In genomic region chr7:111559011-111559410, GRCm38 (mm10) we compare ENCODE assay signal across 28 mouse cellular contexts.
DNase-seq lines count a peak whose midpoint lies in the region; ATAC-seq and TF ChIP-seq lines count a peak whose summit lies in the region.
"Had no signal": no experiment of that assay in that cellular context is flagged by ENCODE, and none has a peak within 500 bp of the region (broad histone marks: within the 10 kb centered on the region; RNA-seq: fewer than 3 reads in every experiment).

No protein-coding gene starts in this region.

- intact Hi-C loops in left cerebral cortex, postnatal 36 days (cut with DNase I) = loop anchor here (10.0 kb wide), 1 partner anchor 314 kb away; no protein-coding TSS in a partner anchor

- peak; percentile 26 to 39 for DNase-seq in kidney, postnatal 4 days
- DNase-seq in NIH3T3 (ENCODE audit: low read depth) = peak; percentile 42
- peak; percentile 8 for DNase-seq in R1 (ENCODE audit: low read depth, low spot score)
- peak; percentile 14 for DNase-seq in embryonic facial prominence, embryonic 10.5 days (ENCODE audit: low spot score)
- no peak for DNase-seq in left cerebral cortex, postnatal 36 days (ENCODE audit: low spot score in 2 of 2)
- no peak for DNase-seq in cerebellum, adult 2 months
- DNase-seq: cerebellum, adult 11 months; cerebellum, postnatal 10 days; gastrocnemius, postnatal 14 days; heart, adult 18-20 months; heart, postnatal 36 days; kidney, adult 18-20 months; kidney, postnatal 36 days; layer of hippocampus, adult 9-11 months; left cerebral cortex, postnatal 4 days; liver, postnatal 0 days; retina, postnatal 1 day; right cerebral cortex, postnatal 25 days; spleen, adult 18-20 months had no signal

- ATAC-seq in kidney, embryonic 15.5 days (replicated peaks; ENCODE audit: low FRiP score) = no peak
- ATAC-seq: forebrain, embryonic 16.5 days; inflammation-experienced regulatory T-cells, adult 6 months; liver, postnatal 0 days had no signal

- no peaks in the 10 kb centered on the region for H3K4me1 ChIP-seq in kidney, embryonic 15.5 days
- no peaks in the 10 kb centered on the region for H3K4me1 ChIP-seq in embryonic facial prominence, embryonic 10.5 days
- H3K4me1 ChIP-seq in cerebellum, adult 2 months (ENCODE audit: control insufficient read depth, insufficient read depth, low read length) = peaks cover 5% of the 10 kb centered on the region; the same call in 1 of the 2 replicates
- H3K4me1 ChIP-seq: forebrain, embryonic 10.5 days; midbrain, embryonic 12.5 days had no signal

- H3K9me3 ChIP-seq in kidney, embryonic 15.5 days (replicated peaks) = peaks cover 5% of the 10 kb centered on the region
- H3K9me3 ChIP-seq in embryonic facial prominence, embryonic 10.5 days = peaks cover 6% of the 10 kb centered on the region; the same call in 1 of the 2 replicates

- 39% methylated on average over 3 of the region's 3 CpGs for WGBS in kidney, embryonic 15.5 days
- WGBS in embryonic facial prominence, embryonic 10.5 days = 49% methylated on average over 3 of the region's 3 CpGs
- WGBS in cerebellum, adult 2 months = 52% methylated on average over 3 of the region's 3 CpGs

- H3K9ac ChIP-seq in kidney, embryonic 15.5 days = no peak overlapping the region
- H3K9ac ChIP-seq: hindbrain, embryonic 14.5 days; liver, postnatal 0 days; midbrain, embryonic 12.5 days; neural tube, embryonic 13.5 days had no signal

- no peaks in the 10 kb centered on the region for H3K27me3 ChIP-seq in kidney, embryonic 15.5 days
- no peaks in the 10 kb centered on the region for H3K27me3 ChIP-seq in embryonic facial prominence, embryonic 10.5 days (replicated peaks; ENCODE audit: low read depth, poor library complexity, severe bottlenecking)
- H3K27me3 ChIP-seq in cerebellum, adult 2 months (ENCODE audit: control insufficient read depth, insufficient read depth, low read length) = no peaks in the 10 kb centered on the region
- H3K27me3 ChIP-seq: midbrain, embryonic 12.5 days; neural tube, embryonic 13.5 days had no signal

- H3K4me2 ChIP-seq in kidney, embryonic 15.5 days = no peak overlapping the region
- H3K4me2 ChIP-seq: hindbrain, embryonic 14.5 days; liver, embryonic 11.5 days; midbrain, embryonic 12.5 days; neural tube, embryonic 13.5 days had no signal

- no peak overlapping the region for H3K27ac ChIP-seq in kidney, embryonic 15.5 days
- H3K27ac ChIP-seq in embryonic facial prominence, embryonic 10.5 days (replicated peaks) = no peak overlapping the region
- H3K27ac ChIP-seq in cerebellum, adult 2 months (ENCODE audit: insufficient read depth, low read length) = no peak overlapping the region
- H3K27ac ChIP-seq: forebrain, embryonic 10.5 days; hindbrain, embryonic 14.5 days; left cerebral cortex, adult 2 months; midbrain, embryonic 12.5 days; neural tube, embryonic 13.5 days had no signal

- H3K4me3 ChIP-seq in kidney, embryonic 15.5 days (replicated peaks) = no peak overlapping the region
- H3K4me3 ChIP-seq in embryonic facial prominence, embryonic 10.5 days = no peak overlapping the region
- H3K4me3 ChIP-seq in cerebellum, adult 2 months (replicated peaks; ENCODE audit: insufficient read depth, low read depth, low read length) = no peak overlapping the region
- H3K4me3 ChIP-seq: forebrain, embryonic 10.5 days; left cerebral cortex, adult 2 months; midbrain, embryonic 12.5 days; neural tube, embryonic 13.5 days had no signal

- no peak for TF ChIP-seq POLR2A in cerebellum, adult 2 months (IDR thresholded peaks at IDR 0.05; ENCODE audit: borderline replicate concordance, insufficient read depth, low read length)

- TF ChIP-seq CTCF in cerebellum, adult 2 months (IDR thresholded peaks at IDR 0.05; ENCODE audit: borderline replicate concordance, insufficient read depth, low read depth, low read length) = no peak

- no peaks in the 10 kb centered on the region for H3K36me3 ChIP-seq in kidney, embryonic 15.5 days
- no peaks in the 10 kb centered on the region for H3K36me3 ChIP-seq in embryonic facial prominence, embryonic 10.5 days (replicated peaks)
- H3K36me3 ChIP-seq: forebrain, embryonic 10.5 days; midbrain, embryonic 12.5 days; neural tube, embryonic 13.5 days had no signal

Comparison
In these comparisons a context has a peak if more than half of its experiments do, and no peak if none do; other contexts are left out.
1. DNase-seq: peak in kidney, postnatal 4 days (2 of 2), NIH3T3 (single experiment), R1 (single experiment) and embryonic facial prominence, embryonic 10.5 days (single experiment); none in left cerebral cortex, postnatal 36 days (0 of 2) and cerebellum, adult 2 months (0 of 2).